Mouse (Mus musculus): ENCODE measurements around the gene Atg7. TPM values are rescaled to one million over a fixed set of nuclear protein-coding genes. Genes with fewer than 3 reads are reported as not detected.

Gene Atg7
- polyA plus RNA-seq, 1 experiment: 21.5 TPM

DNA sequence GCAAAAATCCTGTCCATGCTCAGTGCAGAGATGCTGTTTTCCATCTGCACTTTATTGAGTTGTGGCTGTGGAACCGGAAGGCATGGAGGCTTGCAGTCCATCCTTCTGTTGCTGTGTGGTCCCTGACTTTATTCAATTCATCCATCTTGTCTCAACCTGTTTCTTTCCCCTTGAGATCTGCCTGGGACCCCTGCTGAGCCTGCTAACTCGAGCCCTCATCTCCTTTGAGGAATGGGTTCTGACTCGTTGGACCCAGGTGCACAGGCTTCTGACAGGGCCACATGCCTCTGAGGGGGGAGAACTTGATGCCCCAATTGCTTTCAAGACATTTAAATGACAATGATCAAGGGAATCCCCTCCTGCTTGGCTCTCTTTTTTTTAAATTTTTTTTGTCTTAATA lies 143.6 kb downstream of the Atg7 start:
- no peak for DNase-seq (ENCODE audit: low spot score)

GRCm38 (mm10) chr6:114787606-114788005 lies 144.7 kb downstream of the Atg7 start:
- no peak for DNase-seq (ENCODE audit: low spot score)

GRCm38 (mm10) chr6:114788663-114789062 lies 145.8 kb downstream of the Atg7 start:
- no peak for DNase-seq (ENCODE audit: low spot score)

DNA sequence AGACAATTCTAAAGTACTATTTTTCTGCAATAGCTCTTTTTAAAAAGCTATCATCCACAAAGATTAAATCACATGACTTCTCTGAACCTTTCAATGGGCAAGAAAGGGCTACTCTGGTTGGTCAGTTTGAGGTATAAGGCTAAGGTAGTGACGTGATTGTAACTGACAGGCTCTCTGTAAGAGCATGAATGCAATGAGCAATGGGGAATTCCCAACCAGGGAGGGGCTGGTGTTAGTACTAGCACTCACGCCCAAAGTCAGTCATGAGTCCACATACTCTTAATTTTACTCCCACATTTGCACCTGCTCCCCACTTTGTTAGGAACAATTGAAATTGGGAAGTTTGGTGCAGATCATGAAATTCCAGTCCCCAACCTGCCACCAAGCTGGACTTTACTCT lies 147.2 kb downstream of the Atg7 start:
- DNase-seq (ENCODE audit: low spot score): no peak

DNA sequence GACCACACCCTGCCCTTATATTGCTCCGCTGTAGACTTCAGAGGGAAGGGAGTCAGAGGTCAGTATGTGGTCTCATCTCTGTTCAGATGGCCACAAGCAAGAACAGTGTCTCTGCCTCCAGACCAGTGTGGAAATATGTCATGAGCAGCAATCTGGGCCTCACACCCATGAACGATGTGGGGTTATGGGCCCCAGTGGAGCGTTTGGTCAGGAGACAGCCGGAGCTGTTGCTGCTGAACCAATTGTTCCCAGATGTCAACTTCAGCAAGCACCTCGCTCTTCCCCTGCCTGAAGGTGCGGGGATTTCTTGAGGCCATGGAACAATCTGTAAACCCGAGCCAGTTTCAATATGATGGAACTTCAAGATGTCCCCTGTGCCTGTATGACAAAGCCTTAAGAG lies 148.0 kb downstream of the Atg7 start:
- no peak for DNase-seq (ENCODE audit: low spot score)

DNA sequence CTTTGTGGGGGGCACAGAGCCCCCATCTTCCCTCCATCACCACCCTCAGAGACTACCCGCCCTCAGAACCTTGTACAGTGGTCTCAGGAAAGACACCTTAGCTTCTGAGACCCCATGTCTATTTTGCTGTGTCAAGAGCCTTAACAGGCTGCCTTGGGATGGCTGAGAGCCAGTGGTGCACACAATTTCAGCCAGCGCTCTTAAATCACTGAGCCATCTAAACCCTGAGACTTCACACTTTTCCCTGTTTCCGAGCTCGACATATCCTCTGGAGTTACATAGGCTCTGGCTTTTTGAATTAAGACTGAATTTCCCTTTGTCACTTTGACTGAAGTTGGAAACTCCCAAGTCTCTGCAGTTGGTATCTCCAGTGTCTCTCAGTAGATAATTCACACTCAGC lies 148.9 kb downstream of the Atg7 start:
- no peak for DNase-seq (ENCODE audit: low spot score)

DNA sequence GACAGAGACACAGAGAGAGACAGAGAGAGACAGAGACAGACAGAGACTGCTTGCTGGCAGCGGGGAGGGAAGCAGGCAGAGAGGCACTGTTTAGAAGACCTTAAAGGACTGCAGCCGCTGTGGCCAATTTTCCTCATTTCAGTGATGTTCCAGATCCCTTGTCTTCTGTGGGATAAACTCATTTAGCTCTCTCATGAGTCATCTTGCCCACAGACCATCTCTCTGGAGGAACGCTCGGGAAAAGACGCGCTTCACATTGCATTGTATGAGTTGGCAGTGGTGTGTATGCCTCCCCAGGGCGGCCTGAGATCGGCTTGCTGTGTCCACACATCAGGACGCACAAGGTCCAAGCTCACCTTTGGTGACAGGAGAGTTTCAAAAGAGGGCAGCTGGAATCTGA lies 151.8 kb downstream of the Atg7 start:
- no peak for DNase-seq (ENCODE audit: low spot score)

DNA sequence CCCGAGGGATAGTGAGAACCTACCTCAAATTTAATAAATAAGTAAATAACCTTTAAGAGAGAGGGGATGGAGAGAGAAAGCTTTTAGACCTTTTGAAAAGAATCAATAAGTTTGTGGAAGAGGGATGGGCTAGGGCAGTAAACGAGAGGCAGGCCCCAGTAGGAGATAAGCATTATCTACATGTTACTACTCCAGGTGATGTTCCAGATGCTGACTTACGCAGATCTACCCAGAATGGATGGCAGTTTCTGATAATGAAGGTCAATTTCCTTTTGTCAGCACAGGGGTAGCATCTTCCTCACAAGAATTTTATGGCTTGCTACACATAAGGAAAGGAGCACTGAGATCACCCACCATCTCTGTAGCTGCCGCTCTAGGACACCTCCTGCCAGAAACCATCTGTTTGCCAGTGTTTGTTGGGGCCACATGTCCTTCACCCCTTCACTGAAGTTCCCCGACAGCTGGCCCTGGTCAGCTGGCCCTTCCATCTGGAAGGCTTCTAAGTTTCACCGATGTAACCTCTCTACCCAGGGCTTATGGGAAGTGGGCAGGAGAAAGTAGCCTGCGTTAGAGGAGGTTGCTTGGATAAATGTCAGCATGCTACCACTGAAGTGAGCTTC lies 152.9 kb downstream of the Atg7 start:
- DNase-seq (ENCODE audit: low spot score): no peak

DNA sequence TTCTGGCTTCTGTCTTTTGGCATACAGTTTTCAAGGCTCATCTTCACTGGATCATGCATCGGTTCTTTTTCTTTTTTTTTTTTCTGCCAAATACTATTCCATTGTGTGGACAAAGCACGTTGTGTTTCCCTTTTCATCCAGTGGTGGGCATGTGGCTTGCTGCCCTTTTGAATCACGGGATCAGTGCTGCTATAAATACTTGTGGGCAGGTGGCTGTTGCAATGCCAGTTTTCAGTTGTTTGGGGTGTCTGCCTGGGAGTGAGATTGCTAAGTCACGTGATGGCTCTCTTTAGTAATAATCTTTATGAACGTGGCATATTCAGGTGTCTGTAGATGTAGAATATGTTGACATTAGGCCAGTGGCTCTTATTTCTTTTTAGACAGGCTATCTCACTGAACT lies 155.0 kb downstream of the Atg7 start:
- DNase-seq (ENCODE audit: low spot score): no peak

DNA sequence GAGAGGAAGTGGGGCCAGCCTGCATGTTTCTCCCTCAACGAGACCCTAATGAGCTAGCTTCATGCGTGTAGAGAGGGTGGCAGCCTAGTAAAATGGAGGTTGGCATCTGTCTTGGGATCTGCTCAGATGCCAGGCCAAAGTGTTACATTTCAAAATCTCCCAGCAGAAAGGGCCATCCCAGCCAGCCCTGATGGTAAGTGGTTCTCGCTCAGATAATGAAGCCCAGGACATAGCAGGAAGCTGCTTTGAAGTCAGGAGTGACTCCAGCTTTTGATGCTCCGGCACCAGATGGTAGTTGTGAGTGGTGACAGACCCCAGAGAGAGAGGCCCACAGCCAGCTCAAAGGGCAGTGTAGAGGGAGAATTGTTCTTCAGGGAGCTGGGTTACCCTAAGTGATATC lies 155.8 kb downstream of the Atg7 start:
- DNase-seq (ENCODE audit: low spot score): no peak

DNA sequence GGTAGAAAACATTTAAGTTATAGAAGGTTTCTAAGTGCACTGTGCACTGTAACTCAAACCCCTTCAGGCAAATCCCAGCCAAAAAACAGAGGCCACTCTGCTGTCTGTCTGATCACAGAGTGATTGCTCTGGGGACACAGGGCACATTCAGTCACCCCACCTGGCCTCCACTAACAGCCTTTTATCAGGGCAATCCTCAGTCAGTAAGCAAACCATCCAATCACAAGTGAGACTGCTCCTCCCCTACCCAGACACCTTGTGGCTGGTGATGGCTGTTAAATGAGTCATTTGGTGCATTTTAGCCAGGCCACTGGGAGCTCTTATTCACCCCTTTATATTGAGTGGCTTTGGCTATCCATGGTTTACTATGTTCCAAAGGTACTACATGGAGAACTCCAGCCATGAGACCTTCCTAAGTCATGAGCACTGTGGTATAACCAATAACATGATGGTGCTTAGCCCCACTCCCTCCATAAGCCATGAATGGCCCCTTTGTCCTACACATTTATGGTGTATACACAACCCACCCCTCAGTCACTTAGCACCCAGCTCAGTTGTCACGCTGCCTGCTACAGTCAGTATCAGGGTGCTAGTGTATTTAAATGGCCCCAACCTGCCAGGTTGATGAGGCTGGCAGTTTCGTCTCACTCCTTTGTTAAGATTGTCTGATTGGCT lies 157.5 kb downstream of the Atg7 start:
- no peak for DNase-seq (ENCODE audit: low spot score)

DNA sequence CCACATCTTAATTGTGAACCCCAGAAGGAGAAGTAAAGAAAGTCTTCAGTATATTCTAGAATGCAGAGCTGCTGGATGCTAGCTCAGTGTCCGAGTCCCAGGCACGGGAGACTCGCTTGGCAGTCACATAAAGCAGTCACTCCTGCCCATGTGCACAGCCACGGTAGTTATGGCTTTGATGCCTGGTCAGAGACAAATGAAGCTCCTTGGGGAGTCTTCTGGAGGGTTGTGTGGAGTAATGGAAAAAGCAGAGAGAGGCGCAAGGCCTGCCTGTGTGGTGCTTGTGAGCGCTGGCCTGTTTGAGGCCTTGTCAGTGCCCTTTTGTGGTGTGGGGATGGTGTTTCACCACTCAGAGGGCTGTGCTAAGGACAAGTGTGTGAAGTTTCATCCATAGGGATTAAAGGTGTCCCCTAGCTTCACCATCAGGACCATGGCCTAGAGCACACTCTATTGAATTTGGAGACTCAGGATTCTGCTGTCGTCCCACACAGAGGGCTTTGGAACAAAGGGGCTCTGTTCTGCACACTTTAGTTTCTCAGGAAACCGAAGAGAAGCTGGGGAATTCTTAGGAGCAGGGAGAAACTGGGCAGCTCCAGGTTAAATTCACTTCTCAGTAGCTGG lies 161.1 kb downstream of the Atg7 start:
- DNase-seq (ENCODE audit: low spot score): no peak

- DNase-seq (ENCODE audit: low spot score): no peak
Observed at GRCm38 (mm10) chr6:114804866-114805265, 162.0 kb downstream of the Atg7 start.

GRCm38 (mm10) chr6:114805927-114806326 lies 163.0 kb downstream of the Atg7 start:
- no peak for DNase-seq (ENCODE audit: low spot score)

DNA sequence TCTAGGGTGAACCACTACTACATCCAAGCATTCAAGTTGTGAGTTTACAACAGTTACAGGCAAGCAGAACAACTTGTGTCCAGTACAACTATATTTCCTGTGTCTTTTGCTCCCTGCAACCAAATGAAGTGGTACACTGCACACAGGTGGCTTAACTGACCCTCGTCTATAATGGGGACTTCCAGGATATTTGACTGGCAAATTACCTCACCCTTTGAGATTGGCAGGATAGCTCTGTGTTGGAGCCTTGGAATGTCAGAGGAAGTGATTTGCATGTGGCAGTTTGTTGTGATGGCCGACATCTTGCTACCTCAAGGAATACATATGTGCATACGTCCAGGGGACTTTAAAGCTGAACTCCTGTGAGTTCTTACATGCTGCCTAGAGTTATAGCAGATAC lies 164.6 kb downstream of the Atg7 start:
- no peak for DNase-seq (ENCODE audit: low spot score)

- DNase-seq (ENCODE audit: low spot score): no peak
Observed at GRCm38 (mm10) chr6:114808654-114809430, 165.9 kb downstream of the Atg7 start.

DNA sequence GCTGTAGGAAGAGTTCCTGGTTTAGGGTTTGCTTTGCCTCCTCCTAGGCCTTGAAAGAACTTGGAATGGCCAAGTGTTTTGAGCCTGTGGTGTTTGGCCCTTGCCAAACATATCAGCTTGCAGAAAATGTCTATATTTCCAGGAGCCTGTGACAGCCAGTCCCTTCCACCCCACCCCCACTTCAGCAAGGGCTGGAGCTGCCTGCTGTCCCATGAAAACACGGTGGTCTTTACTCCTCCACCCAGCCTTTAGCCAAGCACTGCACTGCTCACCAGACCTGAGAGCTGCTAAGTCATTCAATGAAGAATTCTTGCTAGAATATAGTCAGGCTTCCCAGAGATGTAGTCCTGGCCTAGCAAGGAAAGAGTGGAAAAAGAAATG lies 166.5 kb downstream of the Atg7 start:
- no peak for DNase-seq (ENCODE audit: low spot score)

- no peak for DNase-seq (ENCODE audit: low spot score)
Observed at GRCm38 (mm10) chr6:114812322-114812721, 169.4 kb downstream of the Atg7 start.

- DNase-seq (ENCODE audit: low spot score): no peak
Observed at GRCm38 (mm10) chr6:114812779-114813178, 169.9 kb downstream of the Atg7 start.

- no peak for DNase-seq (ENCODE audit: low spot score)
Observed at GRCm38 (mm10) chr6:114814199-114814881, 171.4 kb downstream of the Atg7 start.

DNA sequence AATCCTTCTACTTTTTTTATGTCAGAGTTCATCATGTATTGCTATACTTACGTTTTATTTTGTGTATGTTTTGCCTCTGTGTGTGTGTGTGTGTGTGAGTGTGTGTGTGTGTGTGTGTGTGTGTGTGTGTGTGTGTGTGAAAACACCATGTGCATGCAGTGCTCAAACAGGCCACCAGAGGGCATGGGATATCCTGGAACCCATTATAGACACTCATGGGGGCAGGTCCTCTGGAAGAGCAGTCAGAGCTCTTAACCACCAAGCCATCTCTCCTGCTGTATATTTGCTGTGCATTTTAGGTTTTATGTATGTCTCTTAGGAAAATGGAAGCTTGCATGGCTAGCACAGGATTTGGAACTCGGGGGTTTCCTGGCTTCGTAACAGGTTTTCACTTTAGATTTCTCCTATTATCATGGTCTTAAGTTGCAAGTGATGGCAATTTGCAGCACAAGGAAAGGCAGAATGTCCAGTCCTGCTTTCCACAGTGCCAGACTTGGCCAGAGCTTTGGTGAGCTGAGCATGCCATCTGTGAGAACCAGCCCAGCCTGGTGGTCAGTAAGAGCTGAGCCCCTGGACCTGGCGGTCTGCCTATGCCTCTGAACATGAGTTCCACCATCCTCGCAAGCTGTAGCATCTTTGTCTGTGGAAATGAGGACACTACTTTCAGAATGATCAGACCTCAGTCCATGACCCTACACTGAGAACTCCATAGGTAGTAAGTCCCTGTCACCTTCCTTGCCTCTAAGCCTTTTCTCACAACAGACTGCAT lies 172.2 kb downstream of the Atg7 start:
- DNase-seq (ENCODE audit: low spot score): no peak

Data from urinary bladder, adult 2 months (tissue).